Mouse (Mus musculus) inflammation-experienced regulatory T-cells, adult 6 months (primary cell): ENCODE results near the gene Clpb. TPM values are rescaled to one million over a fixed set of nuclear protein-coding genes. Genes with fewer than 3 reads are reported as not detected.
A peak's percentile ranks its signal among the peaks of the same experiment; 100 is the strongest.

Experiments
- ATAC-seq: one replicate; pipeline ENCODE4 v1.8.0; 2017
- polyA plus RNA-seq, 3 experiments: library from polyadenylated mRNA; unstranded; fragments of 100-300 nt; shearing (Covaris generic); gene quantifications; one replicate each; pipeline ENCODE4 v1.2.1; 2017

Clpb gene
- polyA plus RNA-seq, 3 experiments from 2014 or later, result 9.1 to 12.4 (median 10.7) TPM

- no peak for ATAC-seq
Observed at GRCm38 (mm10) chr7:101732096-101732495, 68.7 kb downstream of the Clpb start.

GRCm38 (mm10) chr7:101733042-101733441, 69.6 kb downstream of the Clpb start:
- no peak for ATAC-seq

GRCm38 (mm10) chr7:101735297-101735696, 71.9 kb downstream of the Clpb start:
- ATAC-seq, result peak; percentile 75

- ATAC-seq, result no peak
Observed at GRCm38 (mm10) chr7:101737735-101738134, 74.3 kb downstream of the Clpb start.

- no peak for ATAC-seq
Observed at GRCm38 (mm10) chr7:101739602-101740001, 76.2 kb downstream of the Clpb start.

- ATAC-seq, result peak; percentile 78
Observed at GRCm38 (mm10) chr7:101743487-101743886, 80.1 kb downstream of the Clpb start.

- no peak for ATAC-seq
Observed at GRCm38 (mm10) chr7:101746559-101747334, 83.3 kb downstream of the Clpb start.

GRCm38 (mm10) chr7:101750268-101750667, 86.8 kb downstream of the Clpb start:
- no peak for ATAC-seq

GRCm38 (mm10) chr7:101752346-101752745, 88.9 kb downstream of the Clpb start:
- ATAC-seq, result no peak

- no peak for ATAC-seq
Observed at GRCm38 (mm10) chr7:101753492-101753891, 90.1 kb downstream of the Clpb start.

GRCm38 (mm10) chr7:101754416-101754815, 91.0 kb downstream of the Clpb start:
- no peak for ATAC-seq

GRCm38 (mm10) chr7:101755301-101755700, 91.9 kb downstream of the Clpb start:
- ATAC-seq, result no peak

- no peak for ATAC-seq
Observed at GRCm38 (mm10) chr7:101761899-101762780, 98.7 kb downstream of the Clpb start.

GRCm38 (mm10) chr7:101767335-101767907, 104.0 kb downstream of the Clpb start:
- no peak for ATAC-seq

GRCm38 (mm10) chr7:101770051-101770450, 106.6 kb downstream of the Clpb start:
- no peak for ATAC-seq

GRCm38 (mm10) chr7:101771604-101772003, 108.2 kb downstream of the Clpb start:
- no peak for ATAC-seq

GRCm38 (mm10) chr7:101772687-101773086, 109.3 kb downstream of the Clpb start:
- ATAC-seq, result no peak

- ATAC-seq, result no peak
Observed at GRCm38 (mm10) chr7:101777053-101777452, 113.6 kb downstream of the Clpb start.

GRCm38 (mm10) chr7:101817861-101818401, 154.5 kb downstream of the Clpb start, which contains the start of gene Phox2a:
Phox2a (plus strand) TSS chr7:101818313.
- ATAC-seq, result no peak

GRCm38 (mm10) chr7:101820295-101821030, 157.0 kb downstream of the Clpb start:
- no peak for ATAC-seq

- ATAC-seq, result peak; percentile 82
Observed at GRCm38 (mm10) chr7:101821571-101822501, 158.4 kb downstream of the Clpb start.
